Mouse (Mus musculus) stomach, postnatal 0 days (tissue): Measurements from ENCODE around the gene Mdk. TPM values are rescaled to one million over a fixed set of nuclear protein-coding genes. Genes with fewer than 3 reads are reported as not detected.

ENCODE experiments used
- ATAC-seq: fragments of 200-750 bp; cut with Nextera tagmentation; 2 replicates; pipeline ENCODE4 v1.8.0; 2017; ENCODE audit not compliant: low FRiP score, low TSS enrichment
- DNase-seq: peaks from one replicate; pipeline ENCODE4 v3.0.0-alpha.2; 2016; ENCODE audit warnings: low spot score
- H3K27ac ChIP-seq: fragments of 300-500 bp; sonication (generic); replicated peaks from 2 replicates; pipeline ENCODE4 v1.5.1; 2014; ENCODE audit warnings: mild to moderate bottlenecking, control low read depth
- H3K27me3 ChIP-seq: fragments of 300-500 bp; sonication (generic); 2 replicates; pipeline ENCODE4 v1.6.1; 2014; ENCODE audit warnings: low read length; ENCODE audit not compliant: control insufficient read depth, insufficient read depth
- H3K36me3 ChIP-seq: fragments of 300-500 bp; sonication (generic); 2 replicates; pipeline ENCODE4 v1.6.1; 2014; ENCODE audit warnings: low read length, mixed read lengths; ENCODE audit not compliant: control insufficient read depth, insufficient read depth
- H3K4me1 ChIP-seq: fragments of 300-500 bp; sonication (generic); replicated peaks from 2 replicates; pipeline ENCODE4 v1.6.1; 2014; ENCODE audit warnings: antibody characterized with exemption; ENCODE audit not compliant: control insufficient read depth, insufficient read depth
- H3K4me2 ChIP-seq: fragments of 300-500 bp; sonication (generic); replicated peaks from 2 replicates; pipeline ENCODE4 v1.6.1; 2014; ENCODE audit warnings: low read depth, mild to moderate bottlenecking, control low read depth, moderate library complexity
- H3K4me3 ChIP-seq: fragments of 300-500 bp; sonication (generic); 2 replicates; pipeline ENCODE4 v1.5.1; 2014; ENCODE audit warnings: low read depth, low read length, control low read depth
- H3K9ac ChIP-seq: fragments of 300-500 bp; sonication (generic); 2 replicates; pipeline ENCODE4 v1.6.1; 2014; ENCODE audit warnings: mild to moderate bottlenecking, low read length, control low read depth, mixed read lengths
- H3K9me3 ChIP-seq: fragments of 300-500 bp; sonication (generic); 2 replicates; pipeline ENCODE4 v1.6.1; 2016; ENCODE audit warnings: low read length; ENCODE audit not compliant: control insufficient read depth
- CTCF ChIP-seq: IDR thresholded peaks from 2 replicates; pipeline ENCODE4 v1.5.1; 2016; ENCODE audit warnings: antibody characterized with exemption, low read depth, mild to moderate bottlenecking, moderate library complexity
- EP300 ChIP-seq: optimal IDR thresholded peaks from 2 replicates; pipeline ENCODE3; 2016; ENCODE audit warnings: antibody characterized with exemption
- WGBS: fragments of 180-500 bp; shearing (Covaris S2); extraction: QIAGEN DNeasy Blood & Tissue Kit; methylation state at CpG from one replicate; pipeline ENCODE4 v1.1.7; 2014; 5-methylcytosine and 5-hydroxymethylcytosine counted together
- polyA plus RNA-seq: library from polyadenylated mRNA; unstranded; fragments of >200 nt; fragmentation: Nextera tagmentation; extraction: Ambion mirVana; gene quantifications from 2 replicates; pipeline ENCODE4 v1.2.1, GENCODE M21; 2015

Mdk gene
- polyA plus RNA-seq, 1 experiment from 2014 or later, result 157 TPM

DNA sequence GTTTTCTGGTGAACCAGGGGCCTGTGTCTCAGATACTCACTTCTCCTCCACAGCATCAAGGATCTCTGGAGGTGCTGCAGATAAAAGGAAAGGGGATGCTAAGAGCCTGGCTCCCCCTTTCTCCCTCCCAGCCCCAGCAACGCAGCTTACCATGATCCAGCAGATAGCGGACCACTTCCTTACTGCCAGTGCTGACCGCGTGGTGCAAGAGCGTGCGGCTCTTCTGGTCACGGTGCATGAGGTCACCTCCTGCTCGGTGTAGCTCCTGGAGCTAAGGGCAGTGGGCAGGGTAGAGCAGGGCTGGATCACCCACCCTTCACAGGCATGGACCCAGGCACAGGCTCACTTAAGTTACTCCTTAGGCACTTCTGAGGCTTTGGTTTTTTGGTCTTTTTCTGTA is 1.9 kb upstream of the Mdk start:
- no peak overlapping the region for H3K4me2 ChIP-seq
- H3K27ac ChIP-seq, result no peak overlapping the region
- no peak overlapping the region for H3K9ac ChIP-seq
- no peak overlapping the region for H3K4me3 ChIP-seq
- no peaks in the 10 kb centered on the region for H3K9me3 ChIP-seq
- H3K4me1 ChIP-seq, result peaks cover 5% of the 10 kb centered on the region; the same call in 1 of the 2 replicates
- WGBS, result 53% methylated on average over 8 of the region's 8 CpGs
- TF ChIP-seq CTCF (no peak), EP300 (no peak)
- no peak for ATAC-seq
- peaks cover 21% of the 10 kb centered on the region for H3K36me3 ChIP-seq
- DNase-seq, result no peak
- H3K27me3 ChIP-seq, result no peaks in the 10 kb centered on the region

DNA sequence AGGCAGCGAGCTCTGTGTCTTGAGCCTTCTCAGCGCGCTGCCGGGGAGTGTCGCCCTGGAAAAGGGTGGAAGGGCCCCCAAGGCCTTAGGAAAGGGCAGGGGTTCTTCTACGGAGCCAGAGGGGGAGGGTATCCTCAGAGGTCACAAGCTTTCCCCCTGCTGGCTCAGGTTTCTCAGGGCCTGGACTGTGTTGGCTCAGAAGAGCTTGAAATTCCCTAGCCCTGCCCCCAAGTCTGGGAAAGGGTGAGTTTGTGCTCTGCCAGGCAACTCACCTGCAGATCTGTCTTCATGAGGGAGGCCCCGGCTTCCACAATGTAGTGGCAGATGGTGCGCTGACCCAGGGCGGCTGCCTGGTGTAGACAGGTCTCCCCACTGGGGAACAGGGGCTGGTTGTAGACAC is 1.4 kb upstream of the Mdk start:
- Histone ChIP-seq H3K4me2 (no peak overlapping the region), H3K4me3 (no peak overlapping the region), H3K9me3 (no peaks in the 10 kb centered on the region), H3K27ac (no peak overlapping the region; the same call in 1 of the 2 replicates), H3K9ac (no peak overlapping the region), H3K4me1 (peaks cover 5% of the 10 kb centered on the region; the same call in 1 of the 2 replicates), H3K36me3 (peaks cover 21% of the 10 kb centered on the region), H3K27me3 (no peaks in the 10 kb centered on the region)
- TF ChIP-seq CTCF (no peak), EP300 (no peak)
- ATAC-seq, result no peak
- DNase-seq, result no peak
- WGBS, result 50% methylated on average over 9 of the region's 9 CpGs

DNA sequence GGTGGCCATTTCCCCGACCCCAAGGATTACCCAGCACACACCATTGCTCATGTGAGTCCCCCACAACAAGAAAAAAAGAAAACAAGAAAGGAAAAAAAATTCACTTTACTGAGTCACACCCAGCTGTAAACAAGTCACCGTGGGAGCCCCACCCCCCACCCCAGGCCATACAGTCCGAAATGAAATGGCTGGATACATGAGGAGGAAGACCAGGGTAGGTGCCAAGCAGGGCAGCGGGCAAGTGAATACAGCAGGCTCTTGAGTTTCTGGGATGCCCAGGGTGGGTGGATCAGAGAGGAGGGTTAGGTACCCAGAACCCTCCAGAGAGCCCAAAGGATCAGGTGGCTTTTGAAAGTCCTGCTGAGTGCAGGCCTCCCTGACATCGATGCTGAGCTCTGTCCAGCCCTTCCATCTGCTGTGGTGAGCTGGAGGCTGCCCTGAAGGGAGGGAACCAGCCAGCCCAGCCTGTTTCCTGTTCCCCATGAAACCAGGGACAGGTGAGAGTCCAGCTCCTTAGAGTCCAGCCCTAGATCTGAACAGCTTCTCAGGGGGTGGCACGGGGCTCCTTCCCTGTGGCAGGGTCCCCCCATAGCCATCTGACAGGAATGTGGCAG is 747 bp upstream of the Mdk start:
- no peak overlapping the region for H3K9ac ChIP-seq
- peaks cover 5% of the 10 kb centered on the region for H3K4me1 ChIP-seq
- DNase-seq (no peak), ATAC-seq (no peak)
- H3K36me3 ChIP-seq, result peaks cover 21% of the 10 kb centered on the region
- no peak overlapping the region; the same call in 1 of the 2 replicates for H3K27ac ChIP-seq
- no peak overlapping the region for H3K4me3 ChIP-seq
- H3K9me3 ChIP-seq, result no peaks in the 10 kb centered on the region
- WGBS, result 26% methylated on average over 6 of the region's 6 CpGs
- TF ChIP-seq CTCF, result no peak
- no peak for TF ChIP-seq EP300
- peak overlapping the region; percentile 64 for H3K4me2 ChIP-seq
- H3K27me3 ChIP-seq, result no peaks in the 10 kb centered on the region

DNA sequence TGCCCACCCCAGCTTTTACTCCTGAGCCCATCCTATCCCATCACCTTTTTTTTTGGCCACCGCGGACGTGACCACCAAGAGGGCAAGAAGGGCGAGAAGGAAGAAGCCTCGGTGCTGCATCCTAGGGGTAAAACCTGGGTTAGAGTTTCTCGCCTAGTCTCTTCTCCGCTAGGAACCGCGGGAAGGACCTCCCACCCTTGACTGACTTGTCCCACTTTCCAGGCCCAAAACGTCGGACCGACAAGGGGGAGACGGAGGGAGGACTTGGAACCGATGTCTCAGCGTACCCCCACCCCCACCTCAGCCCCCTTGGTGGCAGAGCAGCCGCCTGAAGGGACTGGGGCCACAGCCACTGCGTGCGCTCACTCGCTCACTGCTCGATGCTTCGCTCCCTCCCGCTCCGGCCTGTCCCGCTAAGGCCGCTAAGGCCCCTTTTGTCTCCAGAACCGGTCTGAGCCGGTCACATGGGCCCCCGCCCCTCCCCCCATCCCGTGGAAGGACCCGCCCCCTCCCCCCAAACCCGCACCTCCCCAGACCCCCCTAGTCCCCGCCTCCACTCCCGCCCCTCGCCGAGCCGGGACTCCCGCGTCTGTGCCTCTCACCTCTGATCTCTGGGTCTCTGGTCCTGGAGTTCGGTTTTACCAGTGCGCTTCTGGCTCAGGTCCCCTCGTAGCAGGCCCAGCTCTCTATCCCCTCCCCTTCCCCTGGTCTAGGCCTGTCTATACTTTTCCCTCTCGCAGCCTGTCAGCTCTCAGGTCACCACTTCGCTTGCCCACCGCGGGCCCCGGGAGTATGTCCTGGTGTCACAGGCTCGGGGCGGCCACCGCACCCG is 553 bp downstream of the Mdk start:
- peak overlapping the region; percentile 78 for H3K9ac ChIP-seq
- no peaks in the 10 kb centered on the region for H3K27me3 ChIP-seq
- TF ChIP-seq CTCF (no peak), EP300 (no peak)
- ATAC-seq, result peak; percentile 49; the same call in 1 of the 2 replicates
- H3K36me3 ChIP-seq, result peaks cover 12% of the 10 kb centered on the region
- peak; percentile 61 for DNase-seq
- H3K4me2 ChIP-seq, result peak overlapping the region; percentile 64
- H3K9me3 ChIP-seq, result no peaks in the 10 kb centered on the region
- peak overlapping the region; percentile 49 for H3K4me3 ChIP-seq
- 6% methylated on average over 45 of the region's 50 CpGs for WGBS
- peak overlapping the region; percentile 81 for H3K27ac ChIP-seq
- peaks cover 5% of the 10 kb centered on the region for H3K4me1 ChIP-seq

DNA sequence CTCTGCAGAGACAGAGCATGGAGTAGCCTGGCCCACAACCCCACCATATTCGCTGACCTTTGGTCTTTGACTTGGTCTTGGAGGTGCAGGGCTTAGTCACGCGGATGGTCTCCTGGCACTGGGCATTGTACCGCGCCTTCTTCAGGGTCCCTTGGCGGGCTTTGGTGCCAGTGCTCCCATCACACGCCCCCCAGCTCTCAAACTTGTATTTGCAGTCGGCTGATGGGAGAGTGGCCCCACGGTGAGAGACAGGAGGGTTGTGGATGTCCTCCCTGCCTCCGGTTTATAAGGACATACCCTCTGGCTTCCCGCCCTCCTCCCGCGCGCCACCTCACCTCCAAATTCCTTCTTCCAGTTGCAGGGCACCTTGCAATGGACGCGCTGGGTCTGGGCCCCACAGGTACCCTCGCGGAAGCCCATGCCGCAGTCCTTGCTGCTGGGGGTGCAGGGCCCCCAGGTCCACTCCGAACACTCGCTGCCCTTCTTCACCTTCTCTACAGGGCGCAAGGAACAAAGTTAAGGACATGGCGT is 1.3 kb downstream of the Mdk start:
- peak overlapping the region; percentile 78 for H3K9ac ChIP-seq
- H3K27me3 ChIP-seq, result no peaks in the 10 kb centered on the region
- ATAC-seq, result 0 out of 2 replicates have a peak, but pooled peaks have one; percentile 8
- no peaks in the 10 kb centered on the region for H3K9me3 ChIP-seq
- H3K4me2 ChIP-seq, result peak overlapping the region; percentile 64
- peaks cover 7% of the 10 kb centered on the region for H3K36me3 ChIP-seq
- WGBS, result 12% methylated on average over 23 of the region's 23 CpGs
- H3K4me1 ChIP-seq, result peaks cover 5% of the 10 kb centered on the region
- no peak for DNase-seq
- no peak overlapping the region for H3K27ac ChIP-seq
- H3K4me3 ChIP-seq, result peak overlapping the region; percentile 49
- TF ChIP-seq CTCF (no peak; the same call in 1 of the 2 replicates), EP300 (no peak)
